Mouse (Mus musculus) MEL (cell line): ENCODE measurements around the gene Hist1h3b.

Experiments used
- CTCF ChIP-seq, 3 experiments: IDR thresholded peaks in 2 of 3; conservative IDR thresholded peaks in 1 of 3; 2 replicates each; pipeline ENCODE4 v1.5.1; 2011 to 2012; ENCODE audit warnings: low read length in 3 of 3, low read depth in 2 of 3, mild to moderate bottlenecking in 2 of 3, improper control_type of control experiment in 1 of 3, inconsistent platforms in 1 of 3, mixed read lengths in 1 of 3, moderate library complexity in 1 of 3; ENCODE audit not compliant: control insufficient read depth in 1 of 3, insufficient read depth in 1 of 3, poor library complexity in 1 of 3, severe bottlenecking in 1 of 3
- POLR2A ChIP-seq, 2 experiments: IDR thresholded peaks; 2 replicates each; pipeline ENCODE4 v1.6.1; 2011 to 2012; ENCODE audit warnings: low read length in 2 of 2, mild to moderate bottlenecking in 2 of 2, control low read depth in 1 of 2, improper control_type of control experiment in 1 of 2, low read depth in 1 of 2, moderate library complexity in 1 of 2; ENCODE audit not compliant: control insufficient read depth in 1 of 2, insufficient read depth in 1 of 2, poor library complexity in 1 of 2
- POLR2AphosphoS2 ChIP-seq: IDR thresholded peaks from 2 replicates; pipeline ENCODE4 v1.6.1; 2011; ENCODE audit warnings: low read length, improper control_type of control experiment
- ZKSCAN1 ChIP-seq: IDR thresholded peaks from 2 replicates; pipeline ENCODE4 v1.6.1; 2012; ENCODE audit warnings: low read depth, mild to moderate bottlenecking, inconsistent platforms, low read length, improper control_type of control experiment, moderate library complexity

DNA sequence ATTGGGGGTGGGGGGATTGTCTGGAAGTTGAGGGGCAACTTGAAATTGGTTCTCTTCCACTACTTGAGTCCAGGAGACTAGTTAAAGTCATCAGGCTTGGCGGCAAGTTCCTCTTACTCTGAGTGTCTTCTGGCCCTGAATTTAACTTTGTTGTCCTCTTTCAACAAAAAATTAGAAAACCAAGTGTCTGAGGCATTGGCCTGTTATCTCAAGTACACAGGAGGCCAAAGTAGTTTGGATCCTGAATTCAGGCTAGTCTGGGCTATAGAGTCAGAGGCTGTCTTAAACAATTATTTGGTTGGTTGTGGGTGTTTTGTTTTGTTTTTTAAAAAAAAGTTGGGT, 13.1 kb downstream of the Hist1h3b start:
- TF ChIP-seq POLR2A (IDR thresholded peaks at IDR 0.05; ENCODE audit: control insufficient read depth in 1 of 2, insufficient read depth in 1 of 2, low read depth in 1 of 2, low read length in 2 of 2, poor library complexity in 1 of 2) (no peak), POLR2AphosphoS2 (no peak), CTCF (IDR thresholded peaks at IDR 0.05 in 2 of 3, conservative IDR thresholded peaks at IDR 0.05 in 1 of 3; ENCODE audit: control insufficient read depth in 1 of 3, insufficient read depth in 1 of 3, low read depth in 2 of 3, low read length in 3 of 3, poor library complexity in 1 of 3, severe bottlenecking in 1 of 3) (no peak), ZKSCAN1 (no peak)
